Mouse (Mus musculus): Measurements from ENCODE around the gene Usp38. TPM values are rescaled to one million over a fixed set of nuclear protein-coding genes. Genes with fewer than 3 reads are reported as not detected.

The Usp38 gene
- polyA plus RNA-seq, 2 experiments, result 10.9 to 24.1 TPM

- Histone ChIP-seq H3K27me3 (ENCODE audit: control insufficient read depth, insufficient read depth, low read length) (no peaks in the 10 kb centered on the region), H3K9me3 (ENCODE audit: control insufficient read depth, low read length) (peaks cover 8% of the 10 kb centered on the region; the same call in 1 of the 2 replicates), H3K4me1 (ENCODE audit: control insufficient read depth, insufficient read depth, low read length) (peaks cover 3% of the 10 kb centered on the region; the same call in 1 of the 2 replicates), H3K36me3 (ENCODE audit: control insufficient read depth, insufficient read depth, low read length) (no peaks in the 10 kb centered on the region), H3K9ac (ENCODE audit: low read depth, low read length, severe bottlenecking) (no peak overlapping the region), H3K27ac (replicated peaks; ENCODE audit: low read depth, low read length) (no peak overlapping the region), H3K4me2 (replicated peaks; ENCODE audit: low read depth, low read length, severe bottlenecking) (no peak overlapping the region), H3K4me3 (replicated peaks; ENCODE audit: low read length) (no peak overlapping the region)
- ATAC-seq (ENCODE audit: low FRiP score, low read depth), result no peak
- TF ChIP-seq POLR2A (IDR thresholded peaks at IDR 0.05; ENCODE audit: borderline replicate concordance, extremely low read depth, insufficient read depth, insufficient read length), result no peak
- DNase-seq (ENCODE audit: low spot score), result no peak
- WGBS, result 38% methylated on average over 6 of the region's 6 CpGs
Observed at GRCm38 (mm10) chr8:80952235-80952915, 62.4 kb downstream of the Usp38 start.

DNA sequence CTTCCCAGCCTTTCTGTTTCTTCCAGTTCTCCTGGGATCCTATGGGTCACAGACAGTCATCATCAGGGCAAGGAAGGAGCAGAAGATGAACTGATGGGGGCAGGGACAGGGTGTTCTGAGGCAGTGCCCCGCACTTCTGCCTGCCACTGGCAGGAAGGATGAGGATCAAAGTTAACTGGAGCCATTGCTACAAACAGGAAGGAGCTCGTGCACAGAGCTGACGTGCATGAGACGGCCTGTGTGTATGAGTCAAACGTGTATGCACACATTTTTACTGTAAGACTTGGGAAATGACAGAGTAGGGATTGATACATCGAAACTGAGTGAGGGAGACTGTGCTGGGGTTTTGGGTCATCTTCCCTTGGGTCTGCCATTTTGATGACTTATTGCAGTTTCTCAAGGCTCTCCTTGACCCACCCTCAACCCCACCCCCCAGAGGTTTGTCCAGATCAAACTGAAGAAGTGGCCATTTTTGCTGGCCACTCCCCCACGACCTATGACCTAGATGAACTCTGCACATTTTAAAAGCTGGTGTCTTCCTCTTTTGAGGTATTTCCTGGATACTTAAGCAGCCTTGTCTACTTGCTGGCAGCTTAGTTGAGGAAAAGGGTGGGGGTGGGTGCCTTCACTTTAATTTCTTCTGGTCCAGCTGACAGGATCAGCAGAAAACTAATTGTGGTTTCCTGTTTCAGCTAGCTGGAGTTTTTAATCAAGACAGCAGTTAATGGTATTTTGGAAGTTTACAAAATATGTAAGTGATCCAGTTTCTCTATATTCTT lies 66.1 kb downstream of the Usp38 start:
- WGBS, result 64% methylated on average over 7 of the region's 7 CpGs
- no peak for ATAC-seq (ENCODE audit: low FRiP score, low read depth)
- Histone ChIP-seq H3K36me3 (ENCODE audit: control insufficient read depth, insufficient read depth, low read length) (no peaks in the 10 kb centered on the region), H3K27me3 (ENCODE audit: control insufficient read depth, insufficient read depth, low read length) (no peaks in the 10 kb centered on the region), H3K9ac (ENCODE audit: low read depth, low read length, severe bottlenecking) (no peak overlapping the region), H3K4me1 (ENCODE audit: control insufficient read depth, insufficient read depth, low read length) (peaks cover 3% of the 10 kb centered on the region; the same call in 1 of the 2 replicates), H3K4me3 (replicated peaks; ENCODE audit: low read length) (no peak overlapping the region), H3K9me3 (ENCODE audit: control insufficient read depth, low read length) (no peaks in the 10 kb centered on the region), H3K27ac (replicated peaks; ENCODE audit: low read depth, low read length) (no peak overlapping the region), H3K4me2 (replicated peaks; ENCODE audit: low read depth, low read length, severe bottlenecking) (no peak overlapping the region)
- no peak for DNase-seq (ENCODE audit: low spot score)
- no peak for TF ChIP-seq POLR2A (IDR thresholded peaks at IDR 0.05; ENCODE audit: borderline replicate concordance, extremely low read depth, insufficient read depth, insufficient read length)

DNA sequence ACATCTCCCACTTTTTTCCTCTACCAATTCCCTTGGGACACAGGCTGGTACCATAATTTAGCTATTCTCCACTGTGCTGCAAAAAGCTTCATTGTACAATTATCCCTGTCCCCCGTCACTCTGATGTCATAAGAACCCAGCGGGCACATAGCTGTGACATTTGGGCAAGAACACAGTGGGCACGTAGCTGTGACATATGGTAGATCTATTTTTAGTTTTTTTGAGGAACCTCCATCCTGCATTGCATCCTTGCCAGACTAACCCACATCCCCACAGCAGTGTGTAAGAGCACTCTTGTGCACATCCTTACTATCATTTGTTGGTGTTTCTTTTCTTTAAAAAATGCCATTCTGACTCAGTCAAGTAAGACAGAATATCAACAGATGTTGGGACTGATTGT lies 71.0 kb downstream of the Usp38 start:
- Histone ChIP-seq H3K27ac (replicated peaks; ENCODE audit: low read depth, low read length) (no peak overlapping the region), H3K9me3 (ENCODE audit: control insufficient read depth, low read length) (no peaks in the 10 kb centered on the region), H3K36me3 (ENCODE audit: control insufficient read depth, insufficient read depth, low read length) (no peaks in the 10 kb centered on the region), H3K27me3 (ENCODE audit: control insufficient read depth, insufficient read depth, low read length) (no peaks in the 10 kb centered on the region), H3K4me1 (ENCODE audit: control insufficient read depth, insufficient read depth, low read length) (peaks cover 4% of the 10 kb centered on the region), H3K9ac (ENCODE audit: low read depth, low read length, severe bottlenecking) (no peak overlapping the region), H3K4me3 (replicated peaks; ENCODE audit: low read length) (no peak overlapping the region), H3K4me2 (replicated peaks; ENCODE audit: low read depth, low read length, severe bottlenecking) (no peak overlapping the region)
- ATAC-seq (ENCODE audit: low FRiP score, low read depth) (no peak), DNase-seq (ENCODE audit: low spot score) (no peak)
- 86% methylated on average over 3 of the region's 3 CpGs for WGBS
- TF ChIP-seq POLR2A (IDR thresholded peaks at IDR 0.05; ENCODE audit: borderline replicate concordance, extremely low read depth, insufficient read depth, insufficient read length), result no peak

DNA sequence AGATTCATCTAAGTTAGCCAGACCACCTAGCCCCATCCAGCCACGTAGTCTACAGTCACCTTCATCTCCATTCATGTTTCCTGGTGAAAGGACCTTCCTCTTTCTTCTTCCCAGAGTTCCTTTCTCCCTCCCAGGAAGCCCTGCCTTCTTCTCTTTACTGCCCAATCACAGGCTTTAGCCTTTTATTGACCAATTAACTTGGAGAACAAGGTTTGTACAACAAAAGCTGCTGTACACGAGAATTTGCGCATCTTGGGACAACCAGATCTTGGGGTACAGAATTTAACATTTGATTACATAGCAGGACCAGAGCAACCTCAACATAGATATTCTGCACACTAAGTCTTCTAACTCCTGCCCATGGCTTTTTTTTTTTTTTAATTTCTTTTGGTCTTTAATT lies 73.1 kb downstream of the Usp38 start:
- no peaks in the 10 kb centered on the region for H3K36me3 ChIP-seq (ENCODE audit: control insufficient read depth, insufficient read depth, low read length)
- H3K27me3 ChIP-seq (ENCODE audit: control insufficient read depth, insufficient read depth, low read length), result no peaks in the 10 kb centered on the region
- H3K27ac ChIP-seq (replicated peaks; ENCODE audit: low read depth, low read length), result no peak overlapping the region

DNA sequence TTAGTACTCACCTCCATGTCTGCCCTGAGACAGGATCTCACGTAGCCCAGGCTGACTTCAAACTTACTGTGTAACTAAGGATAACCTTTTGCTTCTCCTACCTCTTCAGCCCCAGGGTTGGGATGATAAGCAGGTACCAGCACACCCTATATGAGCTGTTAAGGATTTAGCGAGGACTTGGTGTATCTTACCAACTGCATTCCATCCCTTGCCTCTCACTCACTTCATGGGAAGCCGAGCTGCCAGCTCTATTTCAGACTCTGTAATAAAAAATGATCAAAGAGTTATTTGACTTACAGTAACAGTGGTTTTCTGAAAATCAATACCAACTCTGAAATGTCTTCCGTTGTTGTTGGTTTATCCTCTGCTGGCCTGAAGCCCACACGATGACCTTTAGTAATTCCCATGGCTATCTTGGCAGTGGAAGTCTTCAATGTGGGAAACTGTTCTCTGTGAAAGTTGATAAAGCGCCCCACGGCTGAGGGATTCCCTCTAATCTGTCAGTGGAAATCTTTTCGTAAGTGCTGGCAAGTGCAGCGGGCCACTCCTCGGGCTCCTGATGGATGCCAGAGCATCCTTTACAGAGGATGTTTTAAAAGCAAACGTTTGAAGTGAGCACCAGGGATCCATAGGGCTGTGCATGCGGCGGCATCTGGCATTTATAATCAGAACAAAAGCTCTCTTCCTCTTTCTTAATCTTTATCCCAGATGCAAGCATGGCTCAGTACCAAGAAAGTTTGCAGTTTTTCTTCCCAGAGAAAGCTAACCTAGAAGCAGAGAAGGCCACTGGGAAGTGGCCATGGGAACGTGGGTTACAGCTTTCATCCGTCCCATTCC lies 76.7 kb downstream of the Usp38 start:
- peak overlapping the region; percentile 15; the same call in 1 of the 2 replicates for H3K4me2 ChIP-seq (replicated peaks; ENCODE audit: low read depth, low read length, severe bottlenecking)
- H3K9ac ChIP-seq (ENCODE audit: low read depth, low read length, severe bottlenecking), result no peak overlapping the region
- peak overlapping the region; percentile 65 for H3K27ac ChIP-seq (replicated peaks; ENCODE audit: low read depth, low read length)
- no peaks in the 10 kb centered on the region for H3K9me3 ChIP-seq (ENCODE audit: control insufficient read depth, low read length)
- whole genome bisulfite sequencing, result 29% methylated on average over 15 of the region's 15 CpGs
- 0 out of 2 replicates have a peak overlapping the region, but pooled peaks have one; percentile 2 for H3K4me3 ChIP-seq (replicated peaks; ENCODE audit: low read length)
- peak; percentile 85 for ATAC-seq (ENCODE audit: low FRiP score, low read depth)
- H3K4me1 ChIP-seq (ENCODE audit: control insufficient read depth, insufficient read depth, low read length), result peaks cover 14% of the 10 kb centered on the region
- H3K36me3 ChIP-seq (ENCODE audit: control insufficient read depth, insufficient read depth, low read length), result no peaks in the 10 kb centered on the region
- DNase-seq (ENCODE audit: low spot score), result peak; percentile 78
- TF ChIP-seq POLR2A (IDR thresholded peaks at IDR 0.05; ENCODE audit: borderline replicate concordance, extremely low read depth, insufficient read depth, insufficient read length), result no peak
- H3K27me3 ChIP-seq (ENCODE audit: control insufficient read depth, insufficient read depth, low read length), result no peaks in the 10 kb centered on the region

More for the DNA sequence above, 73.1 kb downstream of the Usp38 start:
- no peak overlapping the region for H3K4me2 ChIP-seq (replicated peaks; ENCODE audit: low read depth, low read length, severe bottlenecking)
- H3K9ac ChIP-seq (ENCODE audit: low read depth, low read length, severe bottlenecking), result no peak overlapping the region
- H3K4me1 ChIP-seq (ENCODE audit: control insufficient read depth, insufficient read depth, low read length), result peaks cover 14% of the 10 kb centered on the region
- H3K4me3 ChIP-seq (replicated peaks; ENCODE audit: low read length), result no peak overlapping the region
- no peak for DNase-seq (ENCODE audit: low spot score)
- ATAC-seq (ENCODE audit: low FRiP score, low read depth), result no peak
- no peaks in the 10 kb centered on the region for H3K9me3 ChIP-seq (ENCODE audit: control insufficient read depth, low read length)
- no peak for TF ChIP-seq POLR2A (IDR thresholded peaks at IDR 0.05; ENCODE audit: borderline replicate concordance, extremely low read depth, insufficient read depth, insufficient read length)
- 88% methylated on average over 3 of the region's 3 CpGs for WGBS

Other genes with a start within 250 kb of the Usp38 start
- gene Gab1, start 134.4 kb downstream of the Usp38 start, polyA plus RNA-seq (2012; rRNA removed), result 44.8 and 56.3 TPM in 2 replicates
- gene Gab1, start 134.4 kb downstream of the Usp38 start, polyA plus RNA-seq (2014; fragmentation: Nextera tagmentation; extraction: Ambion mirVana), result 41.3 and 47.2 TPM in 2 replicates

Measured in limb, embryonic 14.5 days (tissue).